Mouse (Mus musculus): ENCODE measurements around the gene Olfr473. TPM values are rescaled to one million over a fixed set of nuclear protein-coding genes. Genes with fewer than 3 reads are reported as not detected.
"Not testable (repeated sequence)": the region's sequence is repeated elsewhere in the genome, so short reads cannot be mapped to it uniquely, and the experiment has no call there.

Gene Olfr473
- polyA plus RNA-seq (2014; fragmentation: Nextera tagmentation; extraction: Ambion mirVana), result not detected in 2 replicates

DNA sequence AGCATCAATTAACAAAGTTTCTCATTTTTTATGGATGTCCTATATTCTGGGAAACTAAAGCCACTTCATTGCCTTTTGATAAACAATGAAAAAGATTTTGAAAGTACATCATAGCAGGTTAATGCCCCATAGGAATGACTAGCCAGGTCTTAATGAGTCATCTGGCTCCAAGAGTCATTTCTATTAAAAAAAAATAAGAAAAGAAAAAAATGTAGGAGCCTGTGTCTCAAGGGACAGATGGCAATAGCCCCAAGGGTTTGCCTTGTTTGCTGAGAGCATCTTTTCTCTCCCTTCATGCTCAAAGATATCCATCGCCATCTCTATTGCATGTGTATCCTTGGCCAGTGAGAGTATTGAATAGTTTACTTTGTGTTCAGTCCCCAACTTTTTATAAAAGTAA, at the start of gene Olfr473:
Olfr473 (plus strand) TSS at position 301 of the 400 bp plus-strand sequence.
- no peaks in the 10 kb centered on the region for H3K9me3 ChIP-seq (ENCODE audit: control insufficient read depth, low read length)
- H3K9ac ChIP-seq (ENCODE audit: low read length), result no peak within 1 kb of the TSS
- WGBS, result 89% methylated on average over 1 of the region's 1 CpGs
- no peaks in the 10 kb centered on the region for H3K27me3 ChIP-seq (replicated peaks; ENCODE audit: control insufficient read depth, insufficient read depth, low read length)
- no peaks in the 10 kb centered on the region for H3K4me1 ChIP-seq (replicated peaks; ENCODE audit: control insufficient read depth, insufficient read depth, low read length)
- no peak within 1 kb of the TSS for H3K4me2 ChIP-seq (ENCODE audit: low read length)
- no peak for ATAC-seq (replicated peaks; ENCODE audit: low FRiP score, low TSS enrichment, low read depth)
- no peak for DNase-seq (ENCODE audit: low spot score)
- H3K36me3 ChIP-seq (ENCODE audit: control insufficient read depth, insufficient read depth, low read length), result no peaks in the 10 kb centered on the region
- no peak within 1 kb of the TSS for H3K4me3 ChIP-seq (ENCODE audit: low read depth, low read length)
- H3K27ac ChIP-seq (ENCODE audit: low read depth), result no peak within 1 kb of the TSS

DNA sequence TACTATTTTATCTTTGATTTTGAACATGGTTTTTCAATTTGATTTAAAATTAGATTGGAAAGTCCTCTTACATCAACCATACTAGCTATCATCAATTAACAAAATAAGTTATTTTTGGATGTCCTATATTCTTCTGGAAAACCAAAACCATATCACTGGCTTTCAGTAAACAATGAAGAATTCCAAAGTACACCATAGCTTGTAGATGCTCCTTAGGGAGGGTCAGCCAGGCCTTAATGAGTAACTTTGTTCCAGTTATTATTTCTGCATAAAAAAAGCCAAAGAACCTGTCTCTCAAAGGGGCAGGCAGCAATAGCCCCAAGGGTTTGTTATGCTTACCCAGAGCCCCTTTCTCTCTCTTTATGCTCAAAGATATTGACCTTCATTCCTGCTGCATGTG, 32.6 kb upstream of the Olfr473 start, which contains the start of gene Olfr472:
Olfr472 (plus strand) TSS at position 301 of the 400 bp plus-strand sequence.
- Histone ChIP-seq H3K27ac (ENCODE audit: low read depth) (no peak within 1 kb of the TSS), H3K4me2 (ENCODE audit: low read length) (no peak within 1 kb of the TSS), H3K9ac (ENCODE audit: low read length) (no peak within 1 kb of the TSS), H3K27me3 (replicated peaks; ENCODE audit: control insufficient read depth, insufficient read depth, low read length) (no peaks in the 10 kb centered on the region), H3K4me1 (replicated peaks; ENCODE audit: control insufficient read depth, insufficient read depth, low read length) (no peaks in the 10 kb centered on the region), H3K4me3 (ENCODE audit: low read depth, low read length) (no peak within 1 kb of the TSS), H3K9me3 (ENCODE audit: control insufficient read depth, low read length) (no peaks in the 10 kb centered on the region), H3K36me3 (ENCODE audit: control insufficient read depth, insufficient read depth, low read length) (no peaks in the 10 kb centered on the region)
- ATAC-seq (replicated peaks; ENCODE audit: low FRiP score, low TSS enrichment, low read depth) (no peak), DNase-seq (ENCODE audit: low spot score) (no peak)

DNA sequence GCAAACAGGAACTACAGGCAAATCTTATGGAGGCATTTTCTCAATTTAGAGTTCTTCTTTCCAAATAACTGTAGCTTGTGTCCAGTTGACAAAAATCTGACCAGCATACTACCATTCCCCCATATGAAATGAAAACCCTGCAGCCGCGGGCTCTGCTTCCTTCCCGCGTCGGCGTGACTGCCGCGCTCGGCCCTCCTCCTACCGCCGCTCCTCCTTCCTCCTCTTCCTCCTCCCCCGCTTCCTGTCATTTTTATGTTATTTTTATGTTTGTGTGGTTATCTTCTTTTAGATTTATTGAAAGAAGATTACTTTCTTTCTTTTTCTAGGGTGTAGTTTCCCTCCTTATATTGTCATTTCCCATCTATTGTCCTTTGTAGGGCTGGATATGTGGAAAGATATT, 22.3 kb downstream of the Olfr473 start:
- H3K4me3 ChIP-seq (ENCODE audit: low read depth, low read length); DNase-seq (ENCODE audit: low spot score); H3K27ac ChIP-seq (ENCODE audit: low read depth); H3K4me1 ChIP-seq (replicated peaks; ENCODE audit: control insufficient read depth, insufficient read depth, low read length); H3K9ac ChIP-seq (ENCODE audit: low read length); H3K9me3 ChIP-seq (ENCODE audit: control insufficient read depth, low read length); H3K36me3 ChIP-seq (ENCODE audit: control insufficient read depth, insufficient read depth, low read length); H3K27me3 ChIP-seq (replicated peaks; ENCODE audit: control insufficient read depth, insufficient read depth, low read length); ATAC-seq (replicated peaks; ENCODE audit: low FRiP score, low TSS enrichment, low read depth); H3K4me2 ChIP-seq (ENCODE audit: low read length): not testable (repeated sequence)
- 91% methylated on average over 12 of the region's 12 CpGs for WGBS

GRCm38 (mm10) chr7:107954343-107954742, 24.1 kb downstream of the Olfr473 start, which contains the start of gene Olfr474:
Gene Olfr474 (plus strand): TSS chr7:107954643.
- no peaks in the 10 kb centered on the region for H3K4me1 ChIP-seq (replicated peaks; ENCODE audit: control insufficient read depth, insufficient read depth, low read length)
- ATAC-seq (replicated peaks; ENCODE audit: low FRiP score, low TSS enrichment, low read depth) (no peak), DNase-seq (ENCODE audit: low spot score) (no peak)
- no peak within 1 kb of the TSS for H3K27ac ChIP-seq (ENCODE audit: low read depth)
- H3K27me3 ChIP-seq (replicated peaks; ENCODE audit: control insufficient read depth, insufficient read depth, low read length), result no peaks in the 10 kb centered on the region
- 94% methylated on average over 1 of the region's 1 CpGs for WGBS
- no peak within 1 kb of the TSS for H3K9ac ChIP-seq (ENCODE audit: low read length)
- H3K4me3 ChIP-seq (ENCODE audit: low read depth, low read length), result no peak within 1 kb of the TSS
- no peaks in the 10 kb centered on the region for H3K9me3 ChIP-seq (ENCODE audit: control insufficient read depth, low read length)
- no peaks in the 10 kb centered on the region for H3K36me3 ChIP-seq (ENCODE audit: control insufficient read depth, insufficient read depth, low read length)
- no peak within 1 kb of the TSS for H3K4me2 ChIP-seq (ENCODE audit: low read length)

- no peak for ATAC-seq (replicated peaks; ENCODE audit: low FRiP score, low TSS enrichment, low read depth)
- no peak for DNase-seq (ENCODE audit: low spot score)
- H3K4me1 ChIP-seq (replicated peaks; ENCODE audit: control insufficient read depth, insufficient read depth, low read length), result no peaks in the 10 kb centered on the region
- WGBS, result 55% methylated on average over 1 of the region's 1 CpGs
- no peak within 1 kb of the TSS for H3K9ac ChIP-seq (ENCODE audit: low read length)
- H3K27ac ChIP-seq (ENCODE audit: low read depth), result no peak within 1 kb of the TSS
- H3K9me3 ChIP-seq (ENCODE audit: control insufficient read depth, low read length), result no peaks in the 10 kb centered on the region
- no peaks in the 10 kb centered on the region for H3K27me3 ChIP-seq (replicated peaks; ENCODE audit: control insufficient read depth, insufficient read depth, low read length)
- no peak within 1 kb of the TSS for H3K4me3 ChIP-seq (ENCODE audit: low read depth, low read length)
- no peak within 1 kb of the TSS for H3K4me2 ChIP-seq (ENCODE audit: low read length)
- H3K36me3 ChIP-seq (ENCODE audit: control insufficient read depth, insufficient read depth, low read length), result no peaks in the 10 kb centered on the region
These were observed 34.3 kb downstream of the Olfr473 start, which contains the start of gene Olfr476 for GRCm38 (mm10) chr7:107964503-107964902. Gene Olfr476 (plus strand): TSS chr7:107964803.

Other genes starting within 250 kb of the Olfr473 start
- gene Cyb5r2, start 172.4 kb upstream of the Olfr473 start, polyA plus RNA-seq (2014; fragmentation: Nextera tagmentation; extraction: Ambion mirVana), result 0.31 and 0.40 TPM in 2 replicates
- not detected in 2 replicates for gene Ovch2, start 129.2 kb upstream of the Olfr473 start, polyA plus RNA-seq (2014; fragmentation: Nextera tagmentation; extraction: Ambion mirVana)
- not detected in 2 replicates for gene Olfr467, start 118.2 kb upstream of the Olfr473 start, polyA plus RNA-seq (2014; fragmentation: Nextera tagmentation; extraction: Ambion mirVana)
- gene Olfr469, start 104.9 kb upstream of the Olfr473 start, polyA plus RNA-seq (2014; fragmentation: Nextera tagmentation; extraction: Ambion mirVana), result not detected in 2 replicates
- gene Olfr470, start 83.0 kb upstream of the Olfr473 start, polyA plus RNA-seq (2014; fragmentation: Nextera tagmentation; extraction: Ambion mirVana), result not detected in 2 replicates
- not detected in 2 replicates for gene Olfr472, start 32.5 kb upstream of the Olfr473 start, polyA plus RNA-seq (2014; fragmentation: Nextera tagmentation; extraction: Ambion mirVana)
- gene Olfr474, start 24.2 kb downstream of the Olfr473 start, polyA plus RNA-seq (2014; fragmentation: Nextera tagmentation; extraction: Ambion mirVana), result not detected in 2 replicates
- not detected in 2 replicates for gene Olfr476, start 34.4 kb downstream of the Olfr473 start, polyA plus RNA-seq (2014; fragmentation: Nextera tagmentation; extraction: Ambion mirVana)
- not detected in 2 replicates for gene Olfr477, start 56.2 kb downstream of the Olfr473 start, polyA plus RNA-seq (2014; fragmentation: Nextera tagmentation; extraction: Ambion mirVana)
- gene Olfr478, start 103.5 kb downstream of the Olfr473 start, polyA plus RNA-seq (2014; fragmentation: Nextera tagmentation; extraction: Ambion mirVana), result not detected in 2 replicates
- gene Olfr479, start 120.2 kb downstream of the Olfr473 start, polyA plus RNA-seq (2014; fragmentation: Nextera tagmentation; extraction: Ambion mirVana), result not detected in 2 replicates
- gene Olfr480, start 136.9 kb downstream of the Olfr473 start, polyA plus RNA-seq (2014; fragmentation: Nextera tagmentation; extraction: Ambion mirVana), result not detected in 2 replicates
- not detected in 2 replicates for gene Olfr481, start 149.4 kb downstream of the Olfr473 start, polyA plus RNA-seq (2014; fragmentation: Nextera tagmentation; extraction: Ambion mirVana)
- gene Olfr482, start 167.1 kb downstream of the Olfr473 start, polyA plus RNA-seq (2014; fragmentation: Nextera tagmentation; extraction: Ambion mirVana), result not detected in 2 replicates
- gene Olfr483, start 170.4 kb downstream of the Olfr473 start, polyA plus RNA-seq (2014; fragmentation: Nextera tagmentation; extraction: Ambion mirVana), result not detected in 2 replicates
- not detected in 2 replicates for gene Olfr484, start 197.0 kb downstream of the Olfr473 start, polyA plus RNA-seq (2014; fragmentation: Nextera tagmentation; extraction: Ambion mirVana)
- not detected in 2 replicates for gene Olfr485, start 229.4 kb downstream of the Olfr473 start, polyA plus RNA-seq (2014; fragmentation: Nextera tagmentation; extraction: Ambion mirVana)
- gene Olfr486, start 242.3 kb downstream of the Olfr473 start, polyA plus RNA-seq (2014; fragmentation: Nextera tagmentation; extraction: Ambion mirVana), result not detected in 2 replicates